Mouse (Mus musculus) forebrain, embryonic 16.5 days (tissue): ENCODE data around the gene Vps52. TPM values are rescaled to one million over a fixed set of nuclear protein-coding genes. Genes with fewer than 3 reads are reported as not detected.

ENCODE experiments used
- ATAC-seq: fragments of 200-750 bp; cut with Nextera tagmentation; 2 replicates; pipeline ENCODE4 v1.8.0; 2017; ENCODE audit warnings: mild to moderate bottlenecking, moderate library complexity
- H3K27ac ChIP-seq: fragments of 300-500 bp; sonication (generic); 2 replicates; pipeline ENCODE4 v1.5.1; 2014; ENCODE audit warnings: low read length, control low read depth
- H3K27me3 ChIP-seq: fragments of 300-500 bp; sonication (generic); replicated peaks from 2 replicates; pipeline ENCODE4 v1.6.1; 2014; ENCODE audit warnings: low read length; ENCODE audit not compliant: control insufficient read depth, insufficient read depth
- H3K36me3 ChIP-seq: fragments of 300-500 bp; sonication (generic); 2 replicates; pipeline ENCODE4 v1.6.1; 2014; ENCODE audit not compliant: control insufficient read depth, insufficient read depth
- H3K4me1 ChIP-seq: fragments of 300-500 bp; sonication (generic); replicated peaks from 2 replicates; pipeline ENCODE4 v1.6.1; 2014; ENCODE audit warnings: low read length; ENCODE audit not compliant: control insufficient read depth, insufficient read depth
- H3K4me2 ChIP-seq: fragments of 300-500 bp; sonication (generic); 2 replicates; pipeline ENCODE4 v1.6.1; 2014; ENCODE audit warnings: mild to moderate bottlenecking, low read length, control low read depth
- H3K4me3 ChIP-seq: fragments of 300-500 bp; sonication (generic); replicated peaks from 2 replicates; pipeline ENCODE4 v1.5.1; 2014; ENCODE audit warnings: mild to moderate bottlenecking, low read length, control low read depth
- H3K9ac ChIP-seq: fragments of 300-500 bp; sonication (generic); replicated peaks from 2 replicates; pipeline ENCODE4 v1.6.1; 2014; ENCODE audit warnings: low read depth, low read length, control low read depth
- H3K9me3 ChIP-seq: fragments of 300-500 bp; sonication (generic); 2 replicates; pipeline ENCODE4 v1.6.1; 2016; ENCODE audit warnings: low read length; ENCODE audit not compliant: control insufficient read depth
- WGBS: fragments of 180-500 bp; shearing (Covaris S2); extraction: QIAGEN DNeasy Blood & Tissue Kit; methylation state at CpG from one replicate; pipeline ENCODE4 v1.1.7; 2014; 5-methylcytosine and 5-hydroxymethylcytosine counted together
- polyA plus RNA-seq: library from polyadenylated mRNA; unstranded; fragments of >200 nt; fragmentation: Nextera tagmentation; extraction: Ambion mirVana; gene quantifications from 2 replicates; pipeline ENCODE4 v1.2.1, GENCODE M21; 2015

The Vps52 gene
- polyA plus RNA-seq, 1 experiment from 2014 or later: 81.0 TPM

DNA sequence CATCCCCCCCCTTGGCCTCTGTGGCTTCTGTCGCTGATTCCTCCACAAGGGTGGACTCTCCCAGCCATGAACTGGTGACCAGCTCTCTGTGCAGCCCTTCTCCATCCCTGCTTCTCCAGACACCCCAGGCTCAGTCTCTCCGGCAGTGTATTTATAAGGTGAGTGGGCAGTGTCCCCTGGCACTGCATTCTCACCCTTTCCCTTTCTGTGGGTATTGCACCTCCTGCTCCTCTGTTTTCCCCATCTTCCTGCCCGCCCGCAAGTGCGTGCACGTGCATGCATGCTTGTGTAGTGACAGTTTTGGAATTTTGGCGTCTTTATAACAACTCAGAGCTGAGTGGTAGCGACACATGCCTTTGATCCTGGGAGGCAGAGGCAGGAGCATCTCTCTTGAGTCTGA lies 41.7 kb upstream of the Vps52 start:
- ATAC-seq: no peak
- Histone ChIP-seq H3K27me3 (no peaks in the 10 kb centered on the region), H3K4me2 (no peak overlapping the region), H3K27ac (no peak overlapping the region), H3K4me3 (no peak overlapping the region), H3K4me1 (peaks cover 34% of the 10 kb centered on the region), H3K9ac (no peak overlapping the region), H3K36me3 (peaks cover 25% of the 10 kb centered on the region), H3K9me3 (no peaks in the 10 kb centered on the region)
- 96% methylated on average over 8 of the region's 8 CpGs for WGBS

DNA sequence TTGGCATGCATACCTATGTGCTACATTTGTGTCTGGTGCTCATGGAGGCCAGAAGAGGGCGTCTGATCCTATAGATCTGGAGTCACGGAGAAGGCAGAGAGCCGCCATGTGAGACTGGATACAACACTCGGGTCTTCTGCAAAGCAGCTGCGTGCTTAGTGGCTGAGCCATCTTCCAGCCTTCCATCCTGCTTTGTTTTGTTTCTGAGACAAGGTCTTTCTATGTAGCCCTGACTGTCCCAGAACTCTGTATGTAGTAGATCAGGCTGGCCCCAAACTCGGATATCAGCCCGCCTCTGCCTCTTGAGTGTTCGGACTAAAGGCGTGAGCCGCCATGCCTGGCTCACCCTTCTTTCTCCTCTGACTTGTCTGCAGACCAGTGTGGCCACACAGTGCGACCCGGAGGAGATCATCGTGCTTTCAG lies 40.6 kb upstream of the Vps52 start:
- H3K36me3 ChIP-seq: peaks cover 25% of the 10 kb centered on the region
- peak overlapping the region; percentile 53; the same call in 1 of the 2 replicates for H3K4me3 ChIP-seq
- H3K27ac ChIP-seq: no peak overlapping the region
- no peaks in the 10 kb centered on the region for H3K27me3 ChIP-seq
- peak overlapping the region; percentile 66 for H3K4me2 ChIP-seq
- H3K9me3 ChIP-seq: no peaks in the 10 kb centered on the region
- whole genome bisulfite sequencing: 60% methylated on average over 13 of the region's 13 CpGs
- H3K9ac ChIP-seq: no peak overlapping the region
- ATAC-seq: no peak
- peaks cover 43% of the 10 kb centered on the region for H3K4me1 ChIP-seq

DNA sequence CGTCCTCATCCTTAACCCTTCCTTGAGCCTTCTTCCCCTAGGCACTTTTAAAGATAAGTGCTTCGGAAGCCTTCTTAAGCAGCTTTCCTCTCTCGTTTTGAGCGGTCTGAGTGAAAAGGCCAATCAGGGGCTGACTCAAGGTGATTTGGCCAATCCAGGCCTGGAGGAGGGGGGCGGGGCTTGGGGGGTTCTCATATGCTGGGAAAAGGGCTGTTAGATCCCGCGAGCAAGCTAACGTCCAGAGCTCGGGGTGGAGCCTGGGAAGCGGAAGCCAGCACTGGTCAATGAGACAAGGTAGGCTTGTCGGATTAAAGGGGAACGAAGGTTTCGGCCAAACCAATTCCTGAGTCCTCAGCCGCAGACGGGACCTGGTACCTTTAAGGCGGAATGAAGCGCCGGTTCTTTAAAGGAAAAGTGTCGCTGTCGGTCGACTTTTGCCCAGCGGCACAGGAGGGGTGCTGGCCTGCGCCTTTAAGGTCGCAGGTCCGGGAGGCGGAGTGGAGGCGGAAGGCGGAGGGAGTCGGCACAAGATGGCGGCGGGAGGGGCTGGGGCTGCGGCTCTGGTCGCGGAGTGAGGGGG lies 39.9 kb upstream of the Vps52 start, which contains the start of the genes Tapbp and Zbtb22:
Gene Tapbp, plus strand, starts transcription at position 229 of the 580 bp plus-strand sequence.
Gene Zbtb22, plus strand, starts transcription at position 234 of the 580 bp plus-strand sequence.
- Histone ChIP-seq H3K9me3 (no peaks in the 10 kb centered on the region), H3K4me1 (peaks cover 43% of the 10 kb centered on the region), H3K4me2 (peak within 1 kb of the TSS; percentile 66), H3K36me3 (peaks cover 25% of the 10 kb centered on the region), H3K27me3 (no peaks in the 10 kb centered on the region), H3K9ac (peak within 1 kb of the TSS; percentile 65), H3K27ac (peak within 1 kb of the TSS; percentile 79), H3K4me3 (peak within 1 kb of the TSS; percentile 53)
- ATAC-seq: peak; percentile 92
- WGBS: under 1% methylated on average over 26 of the region's 34 CpGs

- peak overlapping the region; percentile 65 for H3K9ac ChIP-seq
- H3K4me1 ChIP-seq: peaks cover 44% of the 10 kb centered on the region
- ATAC-seq: peak; percentile 24
- 2% methylated on average over 14 of the region's 20 CpGs for WGBS
- H3K27ac ChIP-seq: peak overlapping the region; percentile 79
- peak overlapping the region; percentile 53 for H3K4me3 ChIP-seq
- H3K9me3 ChIP-seq: no peaks in the 10 kb centered on the region
- peak overlapping the region; percentile 66 for H3K4me2 ChIP-seq
- peaks cover 23% of the 10 kb centered on the region for H3K36me3 ChIP-seq
- no peaks in the 10 kb centered on the region for H3K27me3 ChIP-seq
Observed at GRCm38 (mm10) chr17:33916294-33916693, 39.3 kb upstream of the Vps52 start.

DNA sequence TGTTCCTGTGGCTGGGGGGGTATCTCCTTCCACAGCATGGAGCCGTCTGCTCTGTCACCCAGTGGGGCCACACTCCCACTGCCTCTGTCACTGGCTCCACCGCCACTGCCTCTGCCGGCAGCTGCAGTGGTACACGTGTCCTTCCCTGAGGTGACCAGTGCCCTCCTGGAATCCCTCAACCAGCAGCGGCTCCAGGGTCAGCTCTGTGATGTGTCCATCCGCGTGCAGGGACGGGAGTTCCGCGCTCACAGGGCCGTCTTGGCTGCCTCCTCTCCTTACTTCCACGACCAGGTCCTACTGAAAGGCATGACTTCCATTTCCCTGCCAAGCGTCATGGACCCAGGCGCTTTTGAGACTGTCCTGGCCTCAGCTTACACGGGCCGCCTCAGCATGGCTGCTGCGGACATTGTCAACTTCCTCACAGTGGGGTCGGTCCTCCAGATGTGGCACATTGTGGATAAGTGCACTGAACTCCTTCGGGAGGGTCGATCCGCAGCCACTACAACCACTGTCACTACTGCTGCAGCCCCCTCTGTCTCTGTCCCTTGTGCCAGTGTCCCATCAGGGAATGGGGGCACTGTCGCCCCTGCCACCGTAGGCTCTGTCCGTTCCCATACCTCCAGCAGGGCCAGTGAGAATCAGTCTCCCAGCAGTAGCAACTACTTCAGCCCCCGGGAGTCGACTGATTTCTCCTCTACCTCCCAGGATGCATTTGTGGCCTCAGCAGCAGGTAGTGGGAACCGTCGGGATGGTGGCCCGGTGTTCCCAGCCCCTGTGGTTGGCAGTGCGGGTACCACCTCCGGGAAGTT lies 38.6 kb upstream of the Vps52 start:
- H3K4me3 ChIP-seq: peak overlapping the region; percentile 53
- H3K9ac ChIP-seq: peak overlapping the region; percentile 9; the same call in 1 of the 2 replicates
- H3K27ac ChIP-seq: no peak overlapping the region
- no peak for ATAC-seq
- H3K9me3 ChIP-seq: no peaks in the 10 kb centered on the region
- H3K36me3 ChIP-seq: peaks cover 15% of the 10 kb centered on the region
- 74% methylated on average over 31 of the region's 31 CpGs for WGBS
- H3K27me3 ChIP-seq: no peaks in the 10 kb centered on the region
- H3K4me2 ChIP-seq: peak overlapping the region; percentile 66
- peaks cover 44% of the 10 kb centered on the region for H3K4me1 ChIP-seq

DNA sequence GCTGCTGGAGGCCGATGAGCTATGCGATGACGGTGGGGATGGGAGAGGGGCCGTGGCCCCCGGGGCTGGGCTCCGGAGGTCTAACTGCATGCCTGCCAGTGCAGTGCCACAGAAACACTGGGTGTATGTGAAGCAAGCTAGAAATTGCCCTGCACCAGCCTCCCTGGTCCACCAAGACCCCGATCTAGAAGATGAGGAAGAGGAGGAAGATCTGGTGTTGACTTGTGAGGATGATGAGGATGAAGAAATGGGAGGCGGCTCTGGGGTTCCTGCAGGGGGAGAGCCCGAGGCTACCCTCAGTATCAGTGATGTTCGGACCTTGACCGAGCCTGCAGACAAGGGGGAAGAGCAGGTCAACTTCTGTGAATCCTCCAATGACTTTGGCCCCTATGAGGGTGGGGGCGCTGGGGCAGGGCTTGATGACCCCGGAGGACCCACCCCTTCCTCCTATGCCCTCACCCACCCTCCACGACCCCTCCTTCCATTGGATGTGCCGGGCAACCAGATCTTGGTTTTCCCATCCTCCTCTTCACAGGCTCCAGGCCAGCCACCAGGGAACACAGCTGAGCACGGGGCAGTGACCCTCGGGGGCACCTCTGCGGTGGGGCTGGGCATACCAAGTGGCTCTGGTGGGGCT lies 37.8 kb upstream of the Vps52 start:
- ATAC-seq: no peak
- Histone ChIP-seq H3K27ac (no peak overlapping the region), H3K4me1 (peaks cover 44% of the 10 kb centered on the region), H3K4me3 (no peak overlapping the region), H3K9ac (no peak overlapping the region), H3K27me3 (no peaks in the 10 kb centered on the region), H3K36me3 (peaks cover 10% of the 10 kb centered on the region; the same call in 1 of the 2 replicates), H3K9me3 (no peaks in the 10 kb centered on the region), H3K4me2 (no peak overlapping the region)
- WGBS: 89% methylated on average over 18 of the region's 18 CpGs

DNA sequence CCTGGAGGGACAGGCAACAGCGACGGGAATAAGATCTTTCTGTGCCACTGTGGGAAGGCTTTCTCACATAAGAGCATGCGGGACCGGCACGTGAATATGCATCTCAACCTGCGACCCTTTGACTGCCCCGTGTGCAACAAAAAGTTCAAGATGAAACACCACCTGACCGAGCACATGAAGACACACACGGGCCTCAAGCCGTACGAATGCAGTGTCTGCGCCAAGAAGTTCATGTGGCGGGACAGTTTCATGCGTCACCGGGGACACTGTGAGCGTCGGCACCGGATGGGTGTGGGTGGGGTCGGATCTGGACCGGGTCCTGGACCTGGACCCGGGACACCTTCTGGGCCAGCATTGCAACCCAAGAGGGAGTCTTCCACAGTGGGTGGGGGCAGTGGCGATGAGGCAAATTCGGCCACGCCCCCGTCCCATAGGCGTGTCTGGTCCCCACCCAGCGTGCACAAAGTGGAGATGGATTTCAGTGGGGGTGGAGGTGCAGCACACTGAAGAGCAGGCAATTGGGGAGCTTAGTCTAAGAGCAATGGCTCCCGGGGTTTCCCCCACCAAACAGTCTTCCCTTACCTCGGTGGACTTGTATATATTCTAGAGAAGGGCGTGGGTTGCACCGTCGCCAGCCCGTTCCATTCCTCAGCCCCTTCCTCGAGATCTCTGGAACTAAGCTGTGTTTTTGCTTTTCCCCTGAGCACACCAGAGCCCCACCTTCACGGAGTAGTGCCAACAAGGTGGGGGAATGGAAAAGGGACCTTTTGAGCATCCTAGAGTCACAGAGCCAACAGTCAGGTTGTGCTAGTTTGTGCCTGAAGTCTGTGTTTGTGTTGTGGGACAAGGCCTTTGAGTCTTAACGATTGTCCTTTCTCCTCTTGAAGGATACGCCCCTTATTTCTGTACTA lies 37.1 kb upstream of the Vps52 start:
- Histone ChIP-seq H3K9me3 (no peaks in the 10 kb centered on the region), H3K27ac (no peak overlapping the region), H3K4me1 (peaks cover 44% of the 10 kb centered on the region), H3K4me2 (peak overlapping the region; percentile 80), H3K9ac (no peak overlapping the region), H3K27me3 (no peaks in the 10 kb centered on the region), H3K4me3 (no peak overlapping the region), H3K36me3 (peaks cover 6% of the 10 kb centered on the region; the same call in 1 of the 2 replicates)
- no peak for ATAC-seq
- WGBS: 61% methylated on average over 37 of the region's 37 CpGs

GRCm38 (mm10) chr17:33919351-33920281 lies 36.0 kb upstream of the Vps52 start:
- H3K4me2 ChIP-seq: peak overlapping the region; percentile 80
- H3K4me3 ChIP-seq: peak overlapping the region; percentile 47
- WGBS: under 1% methylated on average over 52 of the region's 52 CpGs
- ATAC-seq: no peak
- H3K4me1 ChIP-seq: peaks cover 41% of the 10 kb centered on the region
- H3K27me3 ChIP-seq: no peaks in the 10 kb centered on the region
- H3K9ac ChIP-seq: peak overlapping the region; percentile 68
- no peaks in the 10 kb centered on the region for H3K36me3 ChIP-seq
- no peaks in the 10 kb centered on the region for H3K9me3 ChIP-seq
- peak overlapping the region; percentile 23; the same call in 1 of the 2 replicates for H3K27ac ChIP-seq
